Mouse (Mus musculus) thymus, adult 2 months (tissue): Measurements from ENCODE around the gene Klf3. TPM values are rescaled to one million over a fixed set of nuclear protein-coding genes. Genes with fewer than 3 reads are reported as not detected.
A peak's percentile ranks its signal among the peaks of the same experiment; 100 is the strongest.

ENCODE experiments used
- DNase-seq: peaks from one replicate; pipeline ENCODE4 v3.0.0; 2021
- H3K27ac ChIP-seq: fragments of 200-500 bp; 2 replicates; pipeline ENCODE4 v1.5.1; 2012; ENCODE audit warnings: low read length, control low read depth; ENCODE audit not compliant: control insufficient read depth, insufficient read depth
- H3K27me3 ChIP-seq: fragments of 200-500 bp; 2 replicates; pipeline ENCODE4 v1.6.1; 2012; ENCODE audit warnings: mild to moderate bottlenecking, low read length, moderate library complexity, mixed read lengths; ENCODE audit not compliant: control insufficient read depth, insufficient read depth
- H3K36me3 ChIP-seq: fragments of 200-500 bp; 2 replicates; pipeline ENCODE4 v1.6.1; 2012; ENCODE audit warnings: mild to moderate bottlenecking, low read length, moderate library complexity; ENCODE audit not compliant: control insufficient read depth, insufficient read depth
- H3K4me1 ChIP-seq: fragments of 200-500 bp; replicated peaks from 2 replicates; pipeline ENCODE4 v1.6.1; 2012; ENCODE audit warnings: low read length; ENCODE audit not compliant: control insufficient read depth, insufficient read depth
- H3K4me3 ChIP-seq: fragments of 200-500 bp; 2 replicates; pipeline ENCODE4 v1.5.1; 2012; ENCODE audit warnings: mild to moderate bottlenecking, low read length, control low read depth, moderate library complexity; ENCODE audit not compliant: control insufficient read depth, insufficient read depth
- CTCF ChIP-seq: fragments of 200-500 bp; IDR thresholded peaks from 2 replicates; pipeline ENCODE4 v1.5.1; 2012; ENCODE audit warnings: mild to moderate bottlenecking, control low read depth, low read length, moderate library complexity, borderline replicate concordance; ENCODE audit not compliant: control insufficient read depth, poor library complexity, insufficient read depth; ENCODE audit errors: extremely low read depth
- POLR2A ChIP-seq: fragments of 200-500 bp; IDR thresholded peaks from 2 replicates; pipeline ENCODE4 v1.6.1; 2012; ENCODE audit warnings: mild to moderate bottlenecking, low read length, control low read depth, moderate library complexity; ENCODE audit not compliant: control insufficient read depth, poor library complexity, insufficient read depth; ENCODE audit errors: extremely low read depth
- WGBS: fragments of 180-500 bp; shearing (Covaris S2); methylation state at CpG from one replicate; pipeline ENCODE4 v1.1.7; 2018; 5-methylcytosine and 5-hydroxymethylcytosine counted together
- polyA plus RNA-seq: library from polyadenylated mRNA; depleted of rRNA; stranded (reverse); fragments of >200 nt; gene quantifications from 2 replicates; pipeline ENCODE4 v1.2.3, GENCODE M21; 2012

The Klf3 gene
- polyA plus RNA-seq, 1 experiment: 175 TPM

DNA sequence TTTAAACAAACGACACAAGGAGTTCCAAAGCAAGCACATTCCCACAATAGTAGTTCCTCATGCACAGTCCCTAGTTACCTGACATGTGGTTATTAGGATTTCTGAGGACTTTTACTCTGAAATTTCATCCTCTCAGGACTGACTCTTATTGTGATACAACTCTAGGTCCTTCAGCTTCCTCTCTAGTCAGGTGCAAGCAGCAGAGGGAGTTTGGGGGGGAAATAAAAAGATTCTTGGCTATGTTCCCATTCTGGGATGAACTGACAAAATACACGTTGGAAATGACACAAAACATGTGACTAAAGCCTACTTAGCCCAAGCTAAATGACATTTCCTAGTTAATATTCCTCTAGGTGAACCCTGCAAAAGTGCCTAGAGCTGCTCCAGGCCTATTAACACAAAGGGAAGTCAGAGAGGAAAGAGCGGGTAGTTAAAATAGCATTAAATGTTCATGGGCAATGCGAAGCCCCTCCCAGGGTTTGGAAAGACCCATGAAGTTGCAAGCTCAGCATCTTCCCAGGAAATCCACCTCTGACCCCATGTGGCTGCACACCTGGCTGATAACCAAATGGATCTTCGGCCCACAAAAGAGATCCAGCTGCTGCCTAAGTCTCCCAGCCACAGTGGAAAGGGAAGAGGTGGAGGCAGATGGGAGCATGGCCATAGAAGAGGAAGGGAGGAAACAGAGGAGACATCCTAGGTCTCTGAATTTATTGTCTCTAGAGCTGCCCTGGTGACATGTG is 49.6 kb downstream of the Klf3 start:
- 34% methylated on average over 5 of the region's 5 CpGs for WGBS
- no peak for DNase-seq
- peaks cover 14% of the 10 kb centered on the region for H3K4me1 ChIP-seq
- no peaks in the 10 kb centered on the region for H3K27me3 ChIP-seq
- no peaks in the 10 kb centered on the region for H3K36me3 ChIP-seq
- H3K27ac ChIP-seq: peak overlapping the region; percentile 57; the same call in 1 of the 2 replicates
- TF ChIP-seq POLR2A (no peak), CTCF (no peak)
- no peak overlapping the region for H3K4me3 ChIP-seq

DNA sequence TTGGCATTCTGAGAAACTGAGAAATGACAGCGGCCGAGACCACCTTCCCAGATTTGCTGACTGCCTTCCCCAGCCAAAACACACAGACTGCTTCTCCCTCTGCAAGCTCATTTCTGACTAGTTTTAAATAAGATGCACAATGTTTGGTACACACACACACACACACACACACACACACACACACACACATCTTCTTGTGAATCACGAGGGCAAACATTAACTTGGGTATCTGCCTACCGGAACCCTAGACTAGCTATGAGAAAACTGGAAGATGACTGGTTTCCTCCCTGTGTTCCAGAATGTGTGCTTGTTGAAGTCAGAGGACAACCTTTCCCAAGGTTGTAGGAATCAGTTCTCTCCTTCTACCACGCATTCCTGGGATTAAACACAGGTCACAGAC is 50.2 kb downstream of the Klf3 start:
- Histone ChIP-seq H3K4me3 (no peak overlapping the region), H3K4me1 (peaks cover 14% of the 10 kb centered on the region), H3K27ac (peak overlapping the region; percentile 57; the same call in 1 of the 2 replicates), H3K36me3 (no peaks in the 10 kb centered on the region), H3K27me3 (no peaks in the 10 kb centered on the region)
- WGBS: 91% methylated on average over 5 of the region's 5 CpGs
- no peak for DNase-seq
- TF ChIP-seq POLR2A (no peak), CTCF (no peak)

DNA sequence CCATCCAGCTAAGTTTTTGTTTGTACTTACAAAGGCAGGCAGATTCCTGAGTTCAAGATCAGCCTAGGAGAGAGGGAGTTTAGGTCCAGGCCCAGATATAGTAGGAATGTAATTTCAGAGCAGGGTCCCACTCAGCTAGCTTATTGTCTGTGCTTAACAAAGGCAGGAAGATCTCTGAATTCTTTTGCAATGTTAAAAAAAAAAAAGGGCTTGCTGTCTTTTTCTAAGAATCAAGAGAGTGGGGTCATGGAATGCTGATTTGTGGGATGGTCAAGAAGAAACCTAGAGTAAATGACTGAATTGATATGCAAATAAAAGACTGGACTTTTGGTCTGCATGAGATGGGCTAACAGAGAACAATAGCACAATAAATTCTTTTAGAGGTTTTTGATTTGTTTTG is 52.0 kb downstream of the Klf3 start:
- H3K4me1 ChIP-seq: peaks cover 11% of the 10 kb centered on the region
- no peaks in the 10 kb centered on the region for H3K27me3 ChIP-seq
- no peaks in the 10 kb centered on the region for H3K36me3 ChIP-seq
- H3K4me3 ChIP-seq: no peak overlapping the region
- TF ChIP-seq CTCF (no peak), POLR2A (no peak)
- no peak overlapping the region for H3K27ac ChIP-seq
- DNase-seq: no peak

DNA sequence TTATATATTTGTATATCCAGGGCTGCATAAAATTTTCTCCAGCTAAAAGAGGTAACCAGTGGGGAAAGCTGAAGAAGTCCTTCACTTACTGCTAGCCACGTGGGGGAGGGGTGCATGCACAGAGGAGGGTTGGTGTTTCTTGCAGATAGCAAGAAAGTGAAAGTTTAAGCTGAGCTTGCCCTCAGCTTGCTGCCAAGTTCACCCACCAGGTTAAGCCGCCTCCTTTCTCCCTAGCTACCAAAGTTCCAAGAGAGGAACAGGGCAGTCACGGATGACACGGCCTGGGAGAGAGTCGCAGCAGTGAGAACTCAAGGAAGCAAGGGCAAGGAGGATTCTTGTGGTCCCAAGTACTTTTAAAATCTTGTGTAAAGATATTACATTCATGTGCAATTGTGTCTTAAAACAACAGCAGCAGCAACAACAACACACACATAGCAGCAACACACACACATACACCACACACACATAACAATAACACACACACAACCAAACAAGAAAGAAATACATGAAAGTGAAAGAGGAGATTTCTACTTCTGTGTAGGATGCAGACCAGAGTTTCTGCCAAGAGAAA is 57.8 kb downstream of the Klf3 start:
- Histone ChIP-seq H3K4me1 (peaks cover 33% of the 10 kb centered on the region), H3K27me3 (no peaks in the 10 kb centered on the region), H3K36me3 (no peaks in the 10 kb centered on the region), H3K27ac (peak overlapping the region; percentile 90), H3K4me3 (peak overlapping the region; percentile 53)
- peak; percentile 62 for DNase-seq
- TF ChIP-seq CTCF: no peak
- TF ChIP-seq POLR2A: no peak
- WGBS: 6% methylated on average over 5 of the region's 5 CpGs

DNA sequence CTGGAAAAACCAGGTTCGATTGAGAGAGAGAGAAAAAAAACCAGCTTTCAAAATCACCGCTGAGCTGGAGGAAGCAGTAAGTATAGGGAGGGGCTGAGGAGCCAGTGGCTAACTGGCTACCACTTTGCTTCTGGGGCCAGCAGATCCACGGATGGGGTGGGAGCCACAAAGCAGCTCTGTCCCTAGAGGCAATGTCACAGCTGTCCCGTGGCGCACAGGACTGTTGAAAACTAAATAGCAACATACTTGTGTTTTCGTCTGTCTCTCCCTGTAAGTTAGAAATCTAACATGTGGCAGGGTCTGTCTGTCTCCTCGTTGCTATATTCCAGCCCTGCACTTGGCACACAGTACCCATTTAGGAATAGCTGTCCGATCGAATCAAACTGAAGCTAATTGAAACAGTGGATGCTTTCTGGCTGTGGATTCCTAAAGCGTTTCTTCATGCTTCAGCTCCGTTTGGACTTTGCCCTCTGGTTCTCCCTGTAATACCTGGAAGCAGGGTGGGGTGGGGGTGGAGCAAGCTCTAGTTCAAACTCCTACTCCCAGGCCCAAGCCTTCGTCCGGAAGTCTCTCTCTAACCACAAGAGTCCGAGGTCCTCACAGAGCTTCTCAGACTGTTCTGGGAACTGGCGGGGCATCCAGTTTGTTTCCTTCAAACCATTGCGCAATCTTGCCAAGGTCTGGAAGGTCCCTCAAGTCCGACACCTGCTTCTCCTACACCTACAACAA is 58.4 kb downstream of the Klf3 start:
- Histone ChIP-seq H3K36me3 (no peaks in the 10 kb centered on the region), H3K4me3 (peak overlapping the region; percentile 53), H3K27ac (peak overlapping the region; percentile 90), H3K27me3 (no peaks in the 10 kb centered on the region), H3K4me1 (peaks cover 35% of the 10 kb centered on the region)
- WGBS: 5% methylated on average over 17 of the region's 17 CpGs
- peak; percentile 32 for DNase-seq
- TF ChIP-seq POLR2A: no peak
- TF ChIP-seq CTCF: no peak

DNA sequence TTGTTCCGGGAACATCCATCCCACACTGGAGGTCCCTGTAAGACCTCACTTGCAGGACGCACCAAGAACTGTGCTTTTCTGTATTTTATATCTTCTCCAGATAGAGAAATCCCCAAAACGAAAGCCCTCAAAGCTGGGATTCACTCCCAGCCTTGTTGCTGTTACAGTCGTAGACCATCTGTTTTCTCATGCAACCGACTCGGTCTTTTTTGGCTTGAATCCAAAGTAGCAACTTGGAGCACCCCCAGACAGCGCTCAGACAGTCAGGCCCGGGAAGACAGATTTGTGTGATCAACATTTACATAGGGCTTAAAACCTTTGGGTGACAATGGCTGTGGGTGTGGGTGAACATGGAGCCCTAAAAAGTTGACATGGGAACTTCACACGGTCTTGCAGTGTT is 59.1 kb downstream of the Klf3 start:
- peak overlapping the region; percentile 90 for H3K27ac ChIP-seq
- H3K4me3 ChIP-seq: peak overlapping the region; percentile 53
- H3K36me3 ChIP-seq: no peaks in the 10 kb centered on the region
- TF ChIP-seq CTCF: no peak
- TF ChIP-seq POLR2A: no peak
- peak; percentile 28 for DNase-seq
- no peaks in the 10 kb centered on the region for H3K27me3 ChIP-seq
- peaks cover 35% of the 10 kb centered on the region for H3K4me1 ChIP-seq
- 12% methylated on average over 9 of the region's 9 CpGs for WGBS
